Mouse (Mus musculus): Measurements from ENCODE around the gene Tnni2. TPM values are rescaled to one million over a fixed set of nuclear protein-coding genes. Genes with fewer than 3 reads are reported as not detected.

Gene Tnni2
- polyA plus RNA-seq, 1 experiment, result 51.8 TPM

GRCm38 (mm10) chr7:142470171-142470691 is 28.6 kb downstream of the Tnni2 start:
- peaks cover 1% of the 10 kb centered on the region for H3K4me1 ChIP-seq (ENCODE audit: control insufficient read depth, insufficient read depth, low read length)
- no peak overlapping the region for H3K27ac ChIP-seq (ENCODE audit: control insufficient read depth, insufficient read depth, low read depth, low read length, poor library complexity)
- no peak overlapping the region for H3K4me3 ChIP-seq (replicated peaks; ENCODE audit: control insufficient read depth, low read depth, low read length)
- WGBS, result 74% methylated on average over 7 of the region's 7 CpGs
- TF ChIP-seq CTCF (IDR thresholded peaks at IDR 0.05; ENCODE audit: control insufficient read depth, insufficient read depth, low read length), result no peak

- H3K4me1 ChIP-seq (ENCODE audit: control insufficient read depth, insufficient read depth, low read length), result peaks cover 1% of the 10 kb centered on the region
- H3K4me3 ChIP-seq (replicated peaks; ENCODE audit: control insufficient read depth, low read depth, low read length), result no peak overlapping the region
- no peak overlapping the region for H3K27ac ChIP-seq (ENCODE audit: control insufficient read depth, insufficient read depth, low read depth, low read length, poor library complexity)
- WGBS, result 50% methylated on average over 4 of the region's 4 CpGs
- TF ChIP-seq POLR2A (IDR thresholded peaks at IDR 0.05; ENCODE audit: borderline replicate concordance, control insufficient read depth, low read depth, low read length) (no peak), CTCF (IDR thresholded peaks at IDR 0.05; ENCODE audit: control insufficient read depth, insufficient read depth, low read length) (no peak)
Observed at GRCm38 (mm10) chr7:142470808-142471413, 29.3 kb downstream of the Tnni2 start.

GRCm38 (mm10) chr7:142471414-142471861 is 29.8 kb downstream of the Tnni2 start:
- TF ChIP-seq POLR2A (IDR thresholded peaks at IDR 0.05; ENCODE audit: borderline replicate concordance, control insufficient read depth, low read depth, low read length), result no peak
- TF ChIP-seq CTCF (IDR thresholded peaks at IDR 0.05; ENCODE audit: control insufficient read depth, insufficient read depth, low read length), result no peak
- WGBS, result 79% methylated on average over 6 of the region's 6 CpGs
- Histone ChIP-seq H3K4me1 (ENCODE audit: control insufficient read depth, insufficient read depth, low read length) (peaks cover 1% of the 10 kb centered on the region), H3K27ac (ENCODE audit: control insufficient read depth, insufficient read depth, low read depth, low read length, poor library complexity) (no peak overlapping the region), H3K4me3 (replicated peaks; ENCODE audit: control insufficient read depth, low read depth, low read length) (no peak overlapping the region)

- TF ChIP-seq POLR2A (IDR thresholded peaks at IDR 0.05; ENCODE audit: borderline replicate concordance, control insufficient read depth, low read depth, low read length), result no peak
- no peak for TF ChIP-seq CTCF (IDR thresholded peaks at IDR 0.05; ENCODE audit: control insufficient read depth, insufficient read depth, low read length)
- WGBS, result 51% methylated on average over 15 of the region's 15 CpGs
Observed at GRCm38 (mm10) chr7:142471884-142472570, 30.4 kb downstream of the Tnni2 start.

GRCm38 (mm10) chr7:142472936-142473335 is 31.3 kb downstream of the Tnni2 start:
- no peak overlapping the region for H3K27ac ChIP-seq (ENCODE audit: control insufficient read depth, insufficient read depth, low read depth, low read length, poor library complexity)
- WGBS, result 80% methylated on average over 4 of the region's 4 CpGs
- TF ChIP-seq POLR2A (IDR thresholded peaks at IDR 0.05; ENCODE audit: borderline replicate concordance, control insufficient read depth, low read depth, low read length) (no peak), CTCF (IDR thresholded peaks at IDR 0.05; ENCODE audit: control insufficient read depth, insufficient read depth, low read length) (no peak)
- no peaks in the 10 kb centered on the region; the same call in none of the 2 replicates for H3K4me1 ChIP-seq (ENCODE audit: control insufficient read depth, insufficient read depth, low read length)
- H3K4me3 ChIP-seq (replicated peaks; ENCODE audit: control insufficient read depth, low read depth, low read length), result no peak overlapping the region

More at GRCm38 (mm10) chr7:142471884-142472570, 30.4 kb downstream of the Tnni2 start:
- Histone ChIP-seq H3K27ac (ENCODE audit: control insufficient read depth, insufficient read depth, low read depth, low read length, poor library complexity) (no peak overlapping the region), H3K4me3 (replicated peaks; ENCODE audit: control insufficient read depth, low read depth, low read length) (no peak overlapping the region), H3K4me1 (ENCODE audit: control insufficient read depth, insufficient read depth, low read length) (peaks cover 1% of the 10 kb centered on the region)

GRCm38 (mm10) chr7:142473476-142473875 is 31.9 kb downstream of the Tnni2 start:
- H3K4me3 ChIP-seq (replicated peaks; ENCODE audit: control insufficient read depth, low read depth, low read length), result no peak overlapping the region
- no peak overlapping the region for H3K27ac ChIP-seq (ENCODE audit: control insufficient read depth, insufficient read depth, low read depth, low read length, poor library complexity)
- TF ChIP-seq POLR2A (IDR thresholded peaks at IDR 0.05; ENCODE audit: borderline replicate concordance, control insufficient read depth, low read depth, low read length), result no peak
- TF ChIP-seq CTCF (IDR thresholded peaks at IDR 0.05; ENCODE audit: control insufficient read depth, insufficient read depth, low read length), result no peak
- WGBS, result 75% methylated on average over 2 of the region's 2 CpGs
- H3K4me1 ChIP-seq (ENCODE audit: control insufficient read depth, insufficient read depth, low read length), result no peaks in the 10 kb centered on the region; the same call in none of the 2 replicates

- H3K4me3 ChIP-seq (replicated peaks; ENCODE audit: control insufficient read depth, low read depth, low read length), result no peak overlapping the region
- no peaks in the 10 kb centered on the region; the same call in none of the 2 replicates for H3K4me1 ChIP-seq (ENCODE audit: control insufficient read depth, insufficient read depth, low read length)
- TF ChIP-seq POLR2A (IDR thresholded peaks at IDR 0.05; ENCODE audit: borderline replicate concordance, control insufficient read depth, low read depth, low read length) (no peak), CTCF (IDR thresholded peaks at IDR 0.05; ENCODE audit: control insufficient read depth, insufficient read depth, low read length) (no peak)
- no peak overlapping the region for H3K27ac ChIP-seq (ENCODE audit: control insufficient read depth, insufficient read depth, low read depth, low read length, poor library complexity)
- 84% methylated on average over 14 of the region's 14 CpGs for WGBS
Observed at GRCm38 (mm10) chr7:142474799-142475198, 33.2 kb downstream of the Tnni2 start.

- TF ChIP-seq CTCF (IDR thresholded peaks at IDR 0.05; ENCODE audit: control insufficient read depth, insufficient read depth, low read length) (no peak), POLR2A (IDR thresholded peaks at IDR 0.05; ENCODE audit: borderline replicate concordance, control insufficient read depth, low read depth, low read length) (no peak)
- H3K4me3 ChIP-seq (replicated peaks; ENCODE audit: control insufficient read depth, low read depth, low read length), result no peak overlapping the region
- H3K4me1 ChIP-seq (ENCODE audit: control insufficient read depth, insufficient read depth, low read length), result no peaks in the 10 kb centered on the region; the same call in none of the 2 replicates
- no peak overlapping the region for H3K27ac ChIP-seq (ENCODE audit: control insufficient read depth, insufficient read depth, low read depth, low read length, poor library complexity)
- WGBS, result 75% methylated on average over 7 of the region's 7 CpGs
Observed at GRCm38 (mm10) chr7:142475641-142476040, 34.0 kb downstream of the Tnni2 start.
